Mouse (Mus musculus) neural tube, embryonic 11.5 days (tissue): ENCODE data around the gene Foxf1. TPM values are rescaled to one million over a fixed set of nuclear protein-coding genes. Genes with fewer than 3 reads are reported as not detected.

ENCODE experiments used
- ATAC-seq: fragments of 200-750 bp; cut with Nextera tagmentation; 2 replicates; pipeline ENCODE4 v1.8.0; 2017; ENCODE audit warnings: moderate number of reproducible peaks, mild to moderate bottlenecking, moderate TSS enrichment, moderate library complexity; ENCODE audit not compliant: insufficient read depth, low FRiP score, low TSS enrichment
- DNase-seq: peaks from one replicate; pipeline ENCODE4 v3.0.0-alpha.2; 2015; ENCODE audit warnings: low spot score
- H3K27ac ChIP-seq: fragments of 300-500 bp; sonication (generic); 2 replicates; pipeline ENCODE4 v1.5.1; 2014; ENCODE audit warnings: low read depth, mild to moderate bottlenecking, low read length
- H3K27me3 ChIP-seq: fragments of 300-500 bp; sonication (generic); 2 replicates; pipeline ENCODE4 v1.6.1; 2014; ENCODE audit warnings: mild to moderate bottlenecking, low read length, mixed read lengths; ENCODE audit not compliant: control insufficient read depth, insufficient read depth
- H3K36me3 ChIP-seq: fragments of 300-500 bp; sonication (generic); 2 replicates; pipeline ENCODE4 v1.6.1; 2014; ENCODE audit warnings: mild to moderate bottlenecking, low read length, moderate library complexity, mixed read lengths; ENCODE audit not compliant: control insufficient read depth, insufficient read depth
- H3K4me1 ChIP-seq: fragments of 300-500 bp; sonication (generic); 2 replicates; pipeline ENCODE4 v1.6.1; 2014; ENCODE audit warnings: low read length, mixed read lengths; ENCODE audit not compliant: control insufficient read depth, insufficient read depth
- H3K4me2 ChIP-seq: fragments of 300-500 bp; sonication (generic); 2 replicates; pipeline ENCODE4 v1.6.1; 2014; ENCODE audit warnings: low read depth, mild to moderate bottlenecking, moderate library complexity
- H3K4me3 ChIP-seq: fragments of 300-500 bp; sonication (generic); 2 replicates; pipeline ENCODE4 v1.5.1; 2014; ENCODE audit warnings: low read depth, low read length
- H3K9ac ChIP-seq: fragments of 300-500 bp; sonication (generic); 2 replicates; pipeline ENCODE4 v1.6.1; 2014; ENCODE audit warnings: mild to moderate bottlenecking, low read length
- H3K9me3 ChIP-seq: fragments of 300-500 bp; sonication (generic); 2 replicates; pipeline ENCODE4 v1.6.1; 2016; ENCODE audit warnings: low read length; ENCODE audit not compliant: control insufficient read depth
- WGBS: fragments of 180-500 bp; shearing (Covaris S2); extraction: QIAGEN DNeasy Blood & Tissue Kit; methylation state at CpG from one replicate; pipeline ENCODE4 v1.1.7; 2014; 5-methylcytosine and 5-hydroxymethylcytosine counted together
- polyA plus RNA-seq: library from polyadenylated mRNA; unstranded; fragments of >200 nt; fragmentation: Nextera tagmentation; extraction: Ambion mirVana; gene quantifications from 2 replicates; pipeline ENCODE4 v1.2.1, GENCODE M21; 2014

Gene Foxf1
- polyA plus RNA-seq, 1 experiment from 2014 or later, result 2.6 TPM

DNA sequence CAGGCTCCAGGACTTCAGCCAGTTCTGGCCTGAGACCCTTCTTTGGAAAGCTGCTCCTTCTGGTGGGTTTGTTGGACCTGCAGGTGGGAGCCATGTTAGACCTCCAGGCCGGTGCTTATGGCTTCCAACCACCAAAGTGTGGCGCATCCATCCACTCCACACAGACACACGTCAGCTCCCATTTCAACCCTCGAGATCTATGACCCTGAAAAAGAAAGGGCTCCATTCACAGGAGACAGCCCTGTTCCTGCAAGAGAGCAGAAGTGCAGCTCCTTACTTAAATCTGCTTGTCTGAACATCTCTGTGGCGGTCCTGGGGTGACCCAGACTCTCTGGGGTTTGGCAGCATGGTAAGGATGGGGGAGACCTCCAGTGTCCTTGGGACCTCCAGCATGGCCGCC lies 9.3 kb downstream of the Foxf1 start:
- ATAC-seq (no peak), DNase-seq (no peak)
- Histone ChIP-seq H3K36me3 (peaks cover 7% of the 10 kb centered on the region; the same call in 1 of the 2 replicates), H3K4me1 (no peaks in the 10 kb centered on the region), H3K4me3 (no peak overlapping the region), H3K4me2 (no peak overlapping the region), H3K27me3 (peaks cover 47% of the 10 kb centered on the region), H3K27ac (no peak overlapping the region), H3K9ac (no peak overlapping the region), H3K9me3 (no peaks in the 10 kb centered on the region)
- WGBS, result 59% methylated on average over 6 of the region's 6 CpGs

DNA sequence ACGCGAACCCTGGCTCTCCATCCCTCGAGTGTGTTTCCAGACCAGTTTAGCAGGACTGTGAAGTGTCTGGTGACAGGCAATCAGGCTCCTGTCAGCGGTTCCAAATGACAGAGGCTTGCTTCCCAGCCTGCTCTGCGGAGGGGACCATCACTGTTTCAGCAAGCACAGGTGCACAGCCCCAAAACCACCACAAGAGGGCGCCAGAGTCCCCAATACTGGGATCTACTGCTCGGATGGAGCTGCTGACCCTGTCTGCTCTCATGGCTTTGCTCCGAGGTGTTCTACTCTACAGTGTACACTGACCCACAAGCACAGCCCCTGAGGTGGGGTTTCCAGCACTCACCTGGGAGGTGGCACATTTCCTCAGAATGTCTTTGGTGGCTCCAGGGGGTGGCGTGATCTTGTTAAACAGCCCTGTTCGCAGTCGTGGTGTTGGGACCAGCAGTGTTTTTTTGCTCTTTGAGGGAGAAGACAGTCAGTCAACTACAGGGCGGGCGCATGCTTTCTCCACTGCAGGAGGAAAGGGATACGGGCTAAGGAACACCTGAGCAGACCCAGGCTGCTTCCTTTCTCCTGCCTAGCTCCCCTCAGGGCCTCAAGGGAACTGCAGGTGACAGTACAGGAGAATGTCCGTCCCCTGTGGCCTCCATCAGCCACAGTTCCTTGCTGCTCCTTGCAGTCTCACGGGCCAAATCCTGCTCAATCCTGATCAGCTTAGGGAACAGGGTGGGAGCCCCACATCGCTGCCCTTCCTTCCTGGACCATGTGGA lies 20.0 kb downstream of the Foxf1 start:
- Histone ChIP-seq H3K4me2 (no peak overlapping the region), H3K27ac (no peak overlapping the region), H3K9ac (no peak overlapping the region), H3K9me3 (no peaks in the 10 kb centered on the region), H3K36me3 (peaks cover 16% of the 10 kb centered on the region), H3K4me1 (peaks cover 8% of the 10 kb centered on the region), H3K4me3 (no peak overlapping the region), H3K27me3 (no peaks in the 10 kb centered on the region)
- 0 out of 2 replicates have a peak, but pooled peaks have one; percentile 19 for ATAC-seq
- DNase-seq, result peak; percentile 85
- 50% methylated on average over 17 of the region's 17 CpGs for WGBS

DNA sequence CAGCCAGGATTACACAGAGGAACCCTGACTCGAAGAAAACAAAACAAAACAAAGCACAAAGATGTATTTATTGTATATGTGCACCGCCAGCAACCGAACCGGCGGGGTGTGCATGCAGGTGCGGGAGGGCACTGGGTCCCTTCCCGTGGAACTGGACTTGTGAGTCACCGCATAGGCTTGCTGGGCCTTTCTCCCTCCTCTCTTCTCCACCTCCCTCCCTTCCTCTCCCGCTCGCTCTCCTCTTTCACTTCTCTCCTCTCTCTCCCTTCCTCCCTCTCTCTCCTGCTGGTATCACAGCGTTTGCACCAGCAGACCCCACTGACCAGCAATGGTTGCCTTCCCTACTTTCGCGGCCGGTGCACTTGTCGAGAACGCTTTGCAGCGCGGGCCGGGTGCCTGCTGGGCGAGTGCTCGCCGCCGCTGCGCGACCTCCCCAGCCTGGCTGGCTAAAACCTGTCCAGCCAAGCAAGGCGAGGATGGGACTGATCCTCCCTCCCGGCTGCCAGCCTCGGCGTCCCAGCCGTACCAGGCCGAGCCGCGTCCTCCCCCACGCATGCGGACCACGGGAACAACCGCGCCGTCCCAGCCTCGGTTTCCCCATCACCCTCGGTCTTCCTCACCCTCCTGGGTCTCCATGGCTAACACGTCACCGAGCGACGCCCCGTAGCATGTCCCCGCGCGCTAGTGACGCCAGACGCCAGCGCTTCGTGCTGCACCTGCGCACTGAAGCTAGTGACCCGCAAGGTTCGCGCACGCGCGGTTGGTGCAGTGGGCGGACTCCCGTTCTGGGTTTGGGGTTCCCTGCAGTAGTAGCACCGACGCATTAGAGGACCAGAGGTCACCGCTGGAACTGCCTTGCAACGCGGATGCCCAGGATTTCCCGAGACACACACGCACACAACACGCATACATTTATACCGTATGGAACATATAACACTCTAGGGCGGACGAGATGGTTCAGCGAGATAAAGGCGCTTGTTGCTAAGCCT lies 23.8 kb downstream of the Foxf1 start, which contains the start of gene Mthfsd:
Gene Mthfsd, minus strand, starts transcription at position 725 of the 989 bp plus-strand sequence.
- ATAC-seq (peak; percentile 88), DNase-seq (peak; percentile 99)
- Histone ChIP-seq H3K9ac (peak within 1 kb of the TSS; percentile 89), H3K4me2 (peak within 1 kb of the TSS; percentile 85), H3K27ac (peak within 1 kb of the TSS; percentile 74; the same call in 1 of the 2 replicates), H3K27me3 (0 out of 2 replicates have a peak, but pooled peaks cover 3% of the 10 kb centered on the region), H3K4me1 (peaks cover 8% of the 10 kb centered on the region), H3K9me3 (no peaks in the 10 kb centered on the region), H3K36me3 (peaks cover 3% of the 10 kb centered on the region), H3K4me3 (peak within 1 kb of the TSS; percentile 91)
- 1% methylated on average over 75 of the region's 75 CpGs for WGBS

DNA sequence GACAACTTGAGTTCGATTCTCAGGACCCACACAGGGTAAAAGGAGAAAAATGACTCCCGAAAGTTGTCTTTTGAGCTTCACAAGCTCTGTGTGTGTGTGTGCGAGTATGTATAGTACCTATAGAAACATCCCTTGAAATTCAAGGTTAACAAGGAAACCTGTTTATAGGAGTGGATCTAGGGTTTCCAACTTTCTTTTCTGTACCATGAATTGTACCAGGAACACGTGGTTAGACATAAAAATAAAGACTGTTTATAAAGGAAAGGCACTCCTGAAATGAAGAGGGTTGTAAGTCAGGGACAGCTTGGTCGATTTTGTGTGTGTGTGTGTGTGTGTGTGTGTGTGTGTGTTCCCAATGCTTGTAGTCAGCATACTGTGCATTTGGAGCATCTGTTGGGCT lies 24.5 kb downstream of the Foxf1 start:
- WGBS, result 14% methylated on average over 5 of the region's 5 CpGs
- ATAC-seq (no peak), DNase-seq (no peak)
- Histone ChIP-seq H3K9ac (peak overlapping the region; percentile 89), H3K9me3 (no peaks in the 10 kb centered on the region), H3K27me3 (peaks cover 7% of the 10 kb centered on the region), H3K4me2 (peak overlapping the region; percentile 85), H3K27ac (no peak overlapping the region), H3K36me3 (peaks cover 3% of the 10 kb centered on the region; the same call in 1 of the 2 replicates), H3K4me1 (peaks cover 8% of the 10 kb centered on the region), H3K4me3 (peak overlapping the region; percentile 91)

DNA sequence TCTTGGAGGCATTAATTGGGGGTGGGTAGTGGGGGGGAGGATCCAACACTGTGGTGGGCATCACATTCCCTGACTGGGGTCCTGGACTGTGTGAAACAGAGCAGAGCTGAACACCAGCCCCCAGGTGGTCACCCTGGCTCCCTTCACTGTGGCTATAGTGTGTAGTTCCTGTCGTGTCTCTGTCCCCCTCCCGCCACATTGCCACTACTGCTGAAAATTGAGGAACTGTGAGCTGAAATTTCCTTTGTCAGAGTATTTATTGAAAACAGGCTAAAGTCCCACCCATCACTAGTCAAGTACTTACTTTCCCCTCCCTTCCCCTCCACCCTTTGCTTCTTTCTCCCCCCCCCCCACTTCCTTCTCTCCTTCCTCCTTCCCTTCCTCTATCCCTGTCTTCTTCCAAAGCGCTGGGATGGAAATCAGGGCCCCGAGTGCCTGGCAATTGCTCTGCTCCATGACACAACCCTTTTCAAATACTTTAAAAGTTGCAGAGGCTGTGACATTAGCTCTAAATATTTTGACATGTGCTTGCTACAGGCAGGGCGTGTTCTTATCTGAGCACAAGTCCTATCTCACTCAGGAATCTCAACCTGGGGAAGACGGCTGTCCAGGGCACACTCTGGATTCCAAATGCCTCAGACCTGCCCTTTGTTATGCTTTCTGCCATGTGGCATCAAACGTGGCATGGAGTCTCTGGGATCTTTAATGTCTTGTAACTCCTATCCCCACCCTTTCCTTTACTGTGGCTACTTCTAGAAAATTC lies 27.1 kb downstream of the Foxf1 start:
- H3K4me1 ChIP-seq, result peaks cover 10% of the 10 kb centered on the region
- H3K27ac ChIP-seq, result no peak overlapping the region
- DNase-seq (no peak), ATAC-seq (no peak)
- H3K9ac ChIP-seq, result no peak overlapping the region
- 45% methylated on average over 7 of the region's 7 CpGs for WGBS
- no peaks in the 10 kb centered on the region for H3K9me3 ChIP-seq
- H3K27me3 ChIP-seq, result peaks cover 32% of the 10 kb centered on the region
- H3K4me3 ChIP-seq, result no peak overlapping the region
- no peak overlapping the region for H3K4me2 ChIP-seq
- H3K36me3 ChIP-seq, result no peaks in the 10 kb centered on the region

DNA sequence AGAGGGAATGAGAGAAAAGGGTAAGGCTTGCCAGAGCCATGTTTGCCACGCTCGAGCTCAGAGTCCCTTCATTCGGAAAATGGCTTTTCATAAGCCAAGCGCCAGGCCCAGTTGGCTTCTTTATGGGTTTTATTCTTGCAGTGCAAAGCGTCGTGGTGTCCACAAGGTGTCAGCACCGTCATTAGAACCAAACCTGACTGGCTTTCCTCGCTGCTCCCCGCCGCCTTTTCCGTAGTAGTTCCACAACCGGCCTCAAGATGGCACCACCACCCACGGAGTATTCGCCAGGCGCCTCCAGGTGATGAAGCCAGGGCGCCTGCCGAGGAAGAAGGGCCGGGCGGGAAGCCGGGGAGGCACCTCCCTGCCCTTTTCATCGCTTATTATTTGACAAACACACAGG lies 29.1 kb downstream of the Foxf1 start:
- Histone ChIP-seq H3K9me3 (no peaks in the 10 kb centered on the region), H3K36me3 (no peaks in the 10 kb centered on the region), H3K4me3 (no peak overlapping the region), H3K9ac (no peak overlapping the region), H3K27ac (no peak overlapping the region), H3K4me1 (peaks cover 10% of the 10 kb centered on the region; the same call in 1 of the 2 replicates), H3K27me3 (peaks cover 51% of the 10 kb centered on the region), H3K4me2 (no peak overlapping the region)
- DNase-seq (peak; percentile 95), ATAC-seq (no peak)
- WGBS, result under 1% methylated on average over 21 of the region's 21 CpGs

DNA sequence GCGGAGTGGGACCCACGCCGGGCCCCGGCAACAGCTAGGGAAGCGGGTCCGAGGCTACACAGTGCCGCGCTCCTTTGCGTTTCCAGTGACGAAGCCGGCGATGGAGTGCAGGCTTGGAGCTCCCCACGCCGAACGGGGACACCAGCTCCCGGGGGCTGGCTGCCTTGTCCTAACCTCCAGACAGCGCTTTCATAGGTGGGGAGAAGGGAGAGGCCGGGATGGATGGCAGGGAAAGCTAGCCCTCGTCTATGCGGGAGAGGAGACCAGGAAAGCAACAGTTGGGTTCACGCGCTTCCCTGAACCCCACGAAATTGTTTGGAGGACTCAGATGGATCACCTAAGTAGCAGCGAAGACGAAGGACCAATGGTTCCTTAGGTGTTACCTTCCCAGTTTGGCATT lies 30.9 kb downstream of the Foxf1 start:
- Histone ChIP-seq H3K4me1 (peaks cover 10% of the 10 kb centered on the region; the same call in 1 of the 2 replicates), H3K9ac (no peak overlapping the region), H3K36me3 (no peaks in the 10 kb centered on the region), H3K27ac (no peak overlapping the region), H3K9me3 (no peaks in the 10 kb centered on the region), H3K4me3 (peak overlapping the region; percentile 15; the same call in 1 of the 2 replicates), H3K4me2 (peak overlapping the region; percentile 22), H3K27me3 (peaks cover 69% of the 10 kb centered on the region)
- WGBS, result under 1% methylated on average over 25 of the region's 25 CpGs
- DNase-seq (peak; percentile 42), ATAC-seq (no peak)

DNA sequence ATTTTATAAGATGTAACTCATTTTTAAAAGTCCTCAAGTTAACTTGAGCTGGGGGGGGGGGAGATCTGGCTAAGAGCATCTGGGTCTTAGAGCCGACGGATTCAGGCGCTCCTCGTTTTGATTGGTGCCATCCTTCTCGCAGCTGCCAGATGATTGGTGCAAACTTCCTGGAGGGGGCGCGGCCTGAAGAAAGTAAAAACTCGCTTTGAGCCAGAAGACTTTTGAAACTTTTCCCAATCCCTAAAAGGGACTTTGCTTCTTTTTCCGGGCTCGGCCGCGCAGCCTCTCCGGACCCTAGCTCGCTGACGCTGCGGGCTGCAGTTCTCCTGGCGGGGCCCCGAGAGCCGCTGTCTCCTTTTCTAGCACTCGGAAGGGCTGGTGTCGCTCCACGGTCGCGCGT lies 31.8 kb downstream of the Foxf1 start, which contains the start of gene Foxc2:
Gene Foxc2, plus strand, starts transcription at position 224 of the 400 bp plus-strand sequence.
- ATAC-seq (no peak), DNase-seq (peak; percentile 87)
- Histone ChIP-seq H3K4me3 (peak within 1 kb of the TSS; percentile 49), H3K36me3 (no peaks in the 10 kb centered on the region), H3K27ac (peak within 1 kb of the TSS; percentile 80), H3K4me2 (peak within 1 kb of the TSS; percentile 76), H3K9ac (peak within 1 kb of the TSS; percentile 59), H3K27me3 (peaks cover 77% of the 10 kb centered on the region), H3K4me1 (peaks cover 10% of the 10 kb centered on the region; the same call in 1 of the 2 replicates), H3K9me3 (no peaks in the 10 kb centered on the region)
- WGBS, result under 1% methylated on average over 25 of the region's 25 CpGs
